Mouse (Mus musculus): ENCODE measurements around the gene Nceh1. TPM values are rescaled to one million over a fixed set of nuclear protein-coding genes. Genes with fewer than 3 reads are reported as not detected.

Gene Nceh1
- total and polyA plus RNA-seq, 3 experiments = 8.5 to 11.8 (median 9.2) TPM

DNA sequence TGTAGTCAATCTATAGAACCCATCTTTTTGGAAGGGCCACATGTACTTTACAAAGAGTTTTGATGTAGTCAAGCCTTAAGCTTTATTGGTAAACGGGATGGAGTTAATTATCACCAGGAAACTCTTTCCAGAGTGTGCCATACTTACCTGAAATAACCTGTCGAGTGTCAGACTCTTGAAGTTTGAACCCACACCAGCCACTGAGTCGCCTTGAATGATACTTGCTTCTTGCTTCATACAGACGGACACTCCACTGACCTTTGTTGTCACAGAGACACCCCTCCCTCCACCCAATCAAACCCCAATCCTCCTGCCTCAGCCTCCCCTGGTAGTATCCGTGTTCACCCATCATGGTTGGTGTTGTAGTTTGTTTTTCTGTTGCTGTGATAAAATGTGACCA lies 55.8 kb downstream of the Nceh1 start:
- no peaks in the 10 kb centered on the region for H3K9me3 ChIP-seq (replicated peaks; ENCODE audit: low read length)
- TF ChIP-seq UBTF (IDR thresholded peaks at IDR 0.05; ENCODE audit: low read depth, low read length) (no peak), NRF1 (IDR thresholded peaks at IDR 0.05; ENCODE audit: low read depth, low read length) (no peak), POLR2AphosphoS2 (IDR thresholded peaks at IDR 0.05; ENCODE audit: low read depth, low read length) (no peak), SMC3 (IDR thresholded peaks at IDR 0.05; ENCODE audit: low read depth, low read length) (no peak), ZKSCAN1 (IDR thresholded peaks at IDR 0.05; ENCODE audit: borderline replicate concordance, low read depth, low read length) (no peak), USF1 (IDR thresholded peaks at IDR 0.05; ENCODE audit: low read depth, low read length) (no peak), ZC3H11A (IDR thresholded peaks at IDR 0.05; ENCODE audit: low read depth, low read length) (no peak), CHD1 (IDR thresholded peaks at IDR 0.05; ENCODE audit: low read depth, low read length) (no peak), ZMIZ1 (IDR thresholded peaks at IDR 0.05; ENCODE audit: low read depth, low read length) (no peak), TBP (conservative IDR thresholded peaks at IDR 0.05; ENCODE audit: low read depth, low read length) (no peak), BHLHE40 (IDR thresholded peaks at IDR 0.05; ENCODE audit: low read depth, low read length) (no peak), SIN3A (IDR thresholded peaks at IDR 0.05; ENCODE audit: low read length) (no peak), EP300 (IDR thresholded peaks at IDR 0.05; ENCODE audit: low read length) (no peak), IRF4 (IDR thresholded peaks at IDR 0.05; ENCODE audit: low read depth, low read length) (no peak), ETS1 (conservative IDR thresholded peaks at IDR 0.05; ENCODE audit: low read depth, low read length) (no peak), ELF1 (IDR thresholded peaks at IDR 0.05; ENCODE audit: low read depth, low read length) (no peak), MAZ (IDR thresholded peaks at IDR 0.05; ENCODE audit: low read depth, low read length) (no peak), ZNF384 (IDR thresholded peaks at IDR 0.05; ENCODE audit: low read depth, low read length) (no peak)
- H3K27me3 ChIP-seq (replicated peaks) = no peaks in the 10 kb centered on the region
- H3K36me3 ChIP-seq (replicated peaks in 1 of 2; ENCODE audit: control insufficient read depth in 1 of 2, insufficient read depth in 1 of 2, low read length in 1 of 2) = peaks cover 13 to 52% of the 10 kb centered on the region in 2 experiments
- no peak overlapping the region for H3K4me2 ChIP-seq (ENCODE audit: insufficient read depth, low read depth, poor library complexity, severe bottlenecking)
- H3K27ac ChIP-seq (ENCODE audit: insufficient read depth, low read depth) = no peak overlapping the region
- no peaks in the 10 kb centered on the region for H3K79me2 ChIP-seq (replicated peaks; ENCODE audit: control insufficient read depth, extremely low read depth, insufficient read depth, poor library complexity, severe bottlenecking)
- dilution Hi-C loops (cut with MboI; ENCODE audit: extremely low pct_ligation_motif_present, extremely low pct_unique_long_range_greater_than_20kb, low sequenced_read_pairs) = no loop called here
- H3K4me3 ChIP-seq (replicated peaks in 1 of 3; ENCODE audit: low read depth in 2 of 3, low read length in 2 of 3, poor library complexity in 1 of 3) = no peak overlapping the region
- H3K4me1 ChIP-seq (ENCODE audit: control insufficient read depth in 1 of 2, insufficient read depth in 2 of 2) = 0 out of 4 replicates have a peak, but pooled peaks cover 2 to 3% of the 10 kb centered on the region in 2 experiments
- H3K9ac ChIP-seq (ENCODE audit: insufficient read depth, low read depth) = no peak overlapping the region
- no peak for DNase-seq (ENCODE audit: extremely low read depth)
- in situ Hi-C loops (cut with MboI; ENCODE audit: low pct_ligation_motif_present, low pct_unique_long_range_greater_than_20kb, low sequenced_read_pairs) = no loop called here

DNA sequence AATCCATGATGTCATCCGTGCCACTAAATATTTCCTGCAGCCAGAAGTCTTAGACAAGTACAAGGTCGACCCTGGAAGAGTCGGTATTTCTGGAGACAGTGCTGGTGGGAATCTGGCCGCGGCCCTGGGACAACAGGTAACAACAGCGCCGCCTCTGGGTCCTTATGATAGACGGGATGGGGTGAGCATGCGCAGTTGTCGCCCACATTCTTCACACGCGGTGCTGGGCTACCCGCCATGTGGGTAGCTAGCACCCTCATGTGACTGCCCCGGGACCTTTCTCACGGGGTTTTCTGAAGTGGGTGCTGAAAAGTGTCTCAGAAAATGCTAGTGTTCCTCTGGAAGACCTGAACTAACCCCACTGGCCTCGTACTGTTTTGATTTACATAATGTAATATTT lies 56.8 kb downstream of the Nceh1 start:
- in situ Hi-C loops (cut with MboI; ENCODE audit: low pct_ligation_motif_present, low pct_unique_long_range_greater_than_20kb, low sequenced_read_pairs) (no loop called here), dilution Hi-C loops (cut with MboI; ENCODE audit: extremely low pct_ligation_motif_present, extremely low pct_unique_long_range_greater_than_20kb, low sequenced_read_pairs) (no loop called here)
- Histone ChIP-seq H3K4me3 (replicated peaks in 1 of 3; ENCODE audit: low read depth in 2 of 3, low read length in 2 of 3, poor library complexity in 1 of 3) (no peak overlapping the region), H3K9ac (ENCODE audit: insufficient read depth, low read depth) (no peak overlapping the region), H3K9me3 (replicated peaks; ENCODE audit: low read length) (no peaks in the 10 kb centered on the region), H3K4me1 (ENCODE audit: control insufficient read depth in 1 of 2, insufficient read depth in 2 of 2) (0 out of 4 replicates have a peak, but pooled peaks cover 2 to 3% of the 10 kb centered on the region in 2 experiments), H3K27me3 (replicated peaks) (no peaks in the 10 kb centered on the region), H3K79me2 (replicated peaks; ENCODE audit: control insufficient read depth, extremely low read depth, insufficient read depth, poor library complexity, severe bottlenecking) (no peaks in the 10 kb centered on the region), H3K27ac (ENCODE audit: insufficient read depth, low read depth) (no peak overlapping the region), H3K4me2 (ENCODE audit: insufficient read depth, low read depth, poor library complexity, severe bottlenecking) (no peak overlapping the region), H3K36me3 (replicated peaks in 1 of 2; ENCODE audit: control insufficient read depth in 1 of 2, insufficient read depth in 1 of 2, low read length in 1 of 2) (peaks cover 13 to 56% of the 10 kb centered on the region in 2 experiments)
- DNase-seq (ENCODE audit: extremely low read depth) = no peak
- no peak for TF ChIP-seq MAX (IDR thresholded peaks at IDR 0.05; ENCODE audit: low read length)
- TF ChIP-seq IRF4 (IDR thresholded peaks at IDR 0.05; ENCODE audit: low read depth, low read length) = no peak
- TF ChIP-seq JUN (IDR thresholded peaks at IDR 0.05; ENCODE audit: insufficient read depth, low read depth, low read length) = no peak
- no peak for TF ChIP-seq ZMIZ1 (IDR thresholded peaks at IDR 0.05; ENCODE audit: low read depth, low read length)
- no peak for TF ChIP-seq HCFC1 (IDR thresholded peaks at IDR 0.05; ENCODE audit: low read depth, low read length)
- no peak for TF ChIP-seq JUND (conservative IDR thresholded peaks at IDR 0.05; ENCODE audit: low read depth, low read length)
- no peak for TF ChIP-seq BHLHE40 (IDR thresholded peaks at IDR 0.05; ENCODE audit: low read depth, low read length)
- no peak for TF ChIP-seq ZNF384 (IDR thresholded peaks at IDR 0.05; ENCODE audit: low read depth, low read length)
- no peak for TF ChIP-seq GABPA (IDR thresholded peaks at IDR 0.05; ENCODE audit: insufficient replicate concordance, low read depth, low read length)
- TF ChIP-seq ZC3H11A (IDR thresholded peaks at IDR 0.05; ENCODE audit: low read depth, low read length) = no peak
- no peak for TF ChIP-seq RAD21 (IDR thresholded peaks at IDR 0.05; ENCODE audit: low read depth, low read length)
- no peak for TF ChIP-seq CHD2 (IDR thresholded peaks at IDR 0.05; ENCODE audit: low read length)
- TF ChIP-seq MXI1 (IDR thresholded peaks at IDR 0.05; ENCODE audit: low read depth, low read length) = no peak
- no peak for TF ChIP-seq NRF1 (IDR thresholded peaks at IDR 0.05; ENCODE audit: low read depth, low read length)
- TF ChIP-seq MAFK (IDR thresholded peaks at IDR 0.05; ENCODE audit: insufficient replicate concordance, low read length) = no peak
- no peak for TF ChIP-seq TCF12 (IDR thresholded peaks at IDR 0.05; ENCODE audit: low read depth, low read length)
- TF ChIP-seq RCOR1 (conservative IDR thresholded peaks at IDR 0.05; ENCODE audit: low read depth, low read length) = no peak
- no peak for TF ChIP-seq CHD1 (IDR thresholded peaks at IDR 0.05; ENCODE audit: low read depth, low read length)
- no peak for TF ChIP-seq MYC (IDR thresholded peaks at IDR 0.05; ENCODE audit: low read depth, low read length)
- TF ChIP-seq SIN3A (IDR thresholded peaks at IDR 0.05; ENCODE audit: low read length) = no peak
